Mouse (Mus musculus): ENCODE results near the gene Mta2. TPM values are rescaled to one million over a fixed set of nuclear protein-coding genes. Genes with fewer than 3 reads are reported as not detected.

Gene Mta2
- total and polyA plus RNA-seq, 2 experiments from 2014 or later: 64.3 to 77.9 TPM

DNA sequence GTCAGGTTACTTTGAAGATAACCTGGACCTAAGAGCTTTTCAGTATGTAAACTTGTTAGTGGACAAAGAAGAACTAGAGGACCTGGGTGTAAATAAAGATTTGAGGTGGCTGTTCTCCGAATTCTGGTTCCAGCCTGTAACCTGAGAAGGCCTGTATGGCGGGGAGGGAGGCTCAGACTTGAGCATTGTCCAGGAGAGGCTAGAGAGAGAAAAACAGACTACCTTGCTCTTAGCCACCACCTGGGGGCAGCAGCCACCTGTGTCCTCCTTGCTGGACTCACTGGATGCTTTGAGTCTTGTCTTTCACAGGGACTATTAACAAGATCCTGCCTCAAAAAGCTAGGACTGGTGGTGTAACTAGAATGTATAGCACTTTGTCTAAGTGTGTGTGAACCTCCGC is 34.9 kb downstream of the Mta2 start:
- TF ChIP-seq CTCF (IDR thresholded peaks at IDR 0.05): peak; percentile 86
- WGBS: 53% methylated on average over 3 of the region's 3 CpGs
- H3K27me3 ChIP-seq (ENCODE audit: insufficient read depth, low read length): no peaks in the 10 kb centered on the region
- H3K4me3 ChIP-seq (ENCODE audit: low read depth, low read length): no peak overlapping the region
- H3K4me2 ChIP-seq (ENCODE audit: low read depth, low read length, poor library complexity, severe bottlenecking): no peak overlapping the region
- H3K9me3 ChIP-seq (ENCODE audit: low read length): no peaks in the 10 kb centered on the region
- no peaks in the 10 kb centered on the region for H3K4me1 ChIP-seq (ENCODE audit: insufficient read depth, low read length)
- peak; percentile 64 for ATAC-seq (ENCODE audit: low FRiP score)
- peak; percentile 71 for DNase-seq (ENCODE audit: low spot score)
- peaks cover 53% of the 10 kb centered on the region for H3K36me3 ChIP-seq (ENCODE audit: insufficient read depth, low read length)
- no peak overlapping the region for H3K9ac ChIP-seq (replicated peaks; ENCODE audit: low read length, poor library complexity, severe bottlenecking)
- H3K27ac ChIP-seq (ENCODE audit: low read depth, low read length): no peak overlapping the region

GRCm38 (mm10) chr19:8980771-8981170 is 39.1 kb downstream of the Mta2 start:
- Histone ChIP-seq H3K4me3 (ENCODE audit: low read depth, low read length) (no peak overlapping the region), H3K36me3 (ENCODE audit: insufficient read depth, low read length) (peaks cover 29% of the 10 kb centered on the region), H3K27ac (ENCODE audit: low read depth, low read length) (no peak overlapping the region), H3K4me1 (ENCODE audit: insufficient read depth, low read length) (peaks cover 10% of the 10 kb centered on the region), H3K4me2 (ENCODE audit: low read depth, low read length, poor library complexity, severe bottlenecking) (no peak overlapping the region), H3K9me3 (ENCODE audit: low read length) (no peaks in the 10 kb centered on the region), H3K9ac (replicated peaks; ENCODE audit: low read length, poor library complexity, severe bottlenecking) (no peak overlapping the region), H3K27me3 (ENCODE audit: insufficient read depth, low read length) (no peaks in the 10 kb centered on the region)
- WGBS: 51% methylated on average over 5 of the region's 5 CpGs
- DNase-seq (ENCODE audit: low spot score): no peak
- TF ChIP-seq CTCF (IDR thresholded peaks at IDR 0.05): no peak
- ATAC-seq (ENCODE audit: low FRiP score): no peak

- Histone ChIP-seq H3K27ac (ENCODE audit: low read depth, low read length) (no peak overlapping the region), H3K9ac (replicated peaks; ENCODE audit: low read length, poor library complexity, severe bottlenecking) (no peak overlapping the region), H3K9me3 (ENCODE audit: low read length) (no peaks in the 10 kb centered on the region), H3K27me3 (ENCODE audit: insufficient read depth, low read length) (no peaks in the 10 kb centered on the region), H3K4me3 (ENCODE audit: low read depth, low read length) (no peak overlapping the region), H3K4me1 (ENCODE audit: insufficient read depth, low read length) (peaks cover 10% of the 10 kb centered on the region), H3K36me3 (ENCODE audit: insufficient read depth, low read length) (peaks cover 29% of the 10 kb centered on the region), H3K4me2 (ENCODE audit: low read depth, low read length, poor library complexity, severe bottlenecking) (no peak overlapping the region)
- TF ChIP-seq CTCF (IDR thresholded peaks at IDR 0.05): no peak
- DNase-seq (ENCODE audit: low spot score): peak; percentile 34
- ATAC-seq (ENCODE audit: low FRiP score): no peak
- WGBS: 70% methylated on average over 2 of the region's 2 CpGs
Observed at GRCm38 (mm10) chr19:8981450-8982168, 39.9 kb downstream of the Mta2 start.

- Histone ChIP-seq H3K27me3 (ENCODE audit: insufficient read depth, low read length) (no peaks in the 10 kb centered on the region), H3K36me3 (ENCODE audit: insufficient read depth, low read length) (peaks cover 26% of the 10 kb centered on the region), H3K9me3 (ENCODE audit: low read length) (no peaks in the 10 kb centered on the region), H3K4me2 (ENCODE audit: low read depth, low read length, poor library complexity, severe bottlenecking) (no peak overlapping the region), H3K27ac (ENCODE audit: low read depth, low read length) (no peak overlapping the region), H3K4me1 (ENCODE audit: insufficient read depth, low read length) (peaks cover 10% of the 10 kb centered on the region), H3K9ac (replicated peaks; ENCODE audit: low read length, poor library complexity, severe bottlenecking) (no peak overlapping the region), H3K4me3 (ENCODE audit: low read depth, low read length) (no peak overlapping the region)
- no peak for DNase-seq (ENCODE audit: low spot score)
- 66% methylated on average over 5 of the region's 5 CpGs for WGBS
- TF ChIP-seq CTCF (IDR thresholded peaks at IDR 0.05): no peak
- ATAC-seq (ENCODE audit: low FRiP score): no peak
Observed at GRCm38 (mm10) chr19:8982303-8983149, 40.9 kb downstream of the Mta2 start.

DNA sequence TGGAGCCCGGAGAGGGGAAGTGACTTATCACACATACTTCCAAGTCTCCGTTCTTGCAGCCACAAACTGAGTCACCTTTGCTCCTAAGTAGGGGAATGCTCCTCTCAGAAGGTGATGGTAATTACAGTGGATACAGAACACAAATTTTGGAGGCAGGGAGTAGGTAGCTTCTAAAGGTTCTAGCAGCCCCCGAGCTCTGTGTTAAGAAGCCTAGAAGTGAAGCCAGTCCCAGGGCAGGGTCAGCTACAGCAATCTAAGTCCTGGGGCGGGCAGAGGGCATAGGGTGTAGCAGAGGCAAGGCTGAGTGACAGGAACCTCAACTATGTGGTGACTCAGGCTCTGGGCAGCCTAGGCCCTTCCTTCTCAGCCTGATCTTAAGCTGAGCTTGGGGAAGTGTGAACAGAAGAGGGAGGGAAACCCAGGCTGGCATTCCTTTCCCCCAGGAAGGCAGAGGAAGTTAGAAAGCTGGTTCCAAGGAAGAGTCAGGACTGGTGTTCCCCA is 41.5 kb downstream of the Mta2 start:
- Histone ChIP-seq H3K27me3 (ENCODE audit: insufficient read depth, low read length) (peaks cover 5% of the 10 kb centered on the region; the same call in 1 of the 2 replicates), H3K4me2 (ENCODE audit: low read depth, low read length, poor library complexity, severe bottlenecking) (no peak overlapping the region), H3K4me3 (ENCODE audit: low read depth, low read length) (no peak overlapping the region), H3K27ac (ENCODE audit: low read depth, low read length) (no peak overlapping the region), H3K9me3 (ENCODE audit: low read length) (no peaks in the 10 kb centered on the region), H3K9ac (replicated peaks; ENCODE audit: low read length, poor library complexity, severe bottlenecking) (no peak overlapping the region), H3K36me3 (ENCODE audit: insufficient read depth, low read length) (peaks cover 23% of the 10 kb centered on the region), H3K4me1 (ENCODE audit: insufficient read depth, low read length) (peaks cover 10% of the 10 kb centered on the region)
- no peak for DNase-seq (ENCODE audit: low spot score)
- no peak for ATAC-seq (ENCODE audit: low FRiP score)
- no peak for TF ChIP-seq CTCF (IDR thresholded peaks at IDR 0.05)
- WGBS: 60% methylated on average over 4 of the region's 4 CpGs
